Mouse (Mus musculus): ENCODE measurements around the gene Gm28305. TPM values are rescaled to one million over a fixed set of nuclear protein-coding genes. Genes with fewer than 3 reads are reported as not detected.

Gm28305 gene
- not detected for polyA plus RNA-seq (2015; fragmentation: Illumina TruSeq; extraction: RNeasy Lipid Tissue Mini Kit (QIAGEN cat#74804); ENCODE audit: low read depth, low replicate concordance)

GRCm38 (mm10) chr9:104040362-104040761 is at the start of gene Gm28305:
Gm28305 (plus strand) TSS chr9:104040662.

GRCm38 (mm10) chr9:104001921-104002859 is 38.3 kb upstream of the Gm28305 start, which contains the start of gene Nphp3:
Nphp3 (plus strand) TSS chr9:104002544.

GRCm38 (mm10) chr9:104062430-104063243 is 22.2 kb downstream of the Gm28305 start, which contains the start of gene Uba5:
Uba5 (minus strand) TSS chr9:104063134.

GRCm38 (mm10) chr9:104063244-104063961 is 22.9 kb downstream of the Gm28305 start, which contains the start of gene Acad11:
Acad11 (plus strand) TSS chr9:104063377.

Other genes starting within 250 kb of the Gm28305 start
- gene Nphp3, start 38.1 kb upstream of the Gm28305 start, polyA plus RNA-seq (2015; fragmentation: Illumina TruSeq; extraction: RNeasy Lipid Tissue Mini Kit (QIAGEN cat#74804); ENCODE audit: low read depth, low replicate concordance): 4.0 TPM
- gene Uba5, start 22.5 kb downstream of the Gm28305 start, polyA plus RNA-seq (2015; fragmentation: Illumina TruSeq; extraction: RNeasy Lipid Tissue Mini Kit (QIAGEN cat#74804); ENCODE audit: low read depth, low replicate concordance): 52.3 TPM
- 19.3 TPM for gene Acad11, start 22.7 kb downstream of the Gm28305 start, polyA plus RNA-seq (2015; fragmentation: Illumina TruSeq; extraction: RNeasy Lipid Tissue Mini Kit (QIAGEN cat#74804); ENCODE audit: low read depth, low replicate concordance)
- gene Ackr4, start 86.3 kb downstream of the Gm28305 start, polyA plus RNA-seq (2015; fragmentation: Illumina TruSeq; extraction: RNeasy Lipid Tissue Mini Kit (QIAGEN cat#74804); ENCODE audit: low read depth, low replicate concordance): 0.46 TPM
- gene Dnajc13, start 222.3 kb downstream of the Gm28305 start, polyA plus RNA-seq (2015; fragmentation: Illumina TruSeq; extraction: RNeasy Lipid Tissue Mini Kit (QIAGEN cat#74804); ENCODE audit: low read depth, low replicate concordance): 38.2 TPM

All from brain, adult 10 weeks (tissue).